Comparison of ENCODE assay signal across 8 mouse cellular contexts in genomic region chr12:86770261-86770670, GRCm38 (mm10). TPM values are rescaled to one million over a fixed set of nuclear protein-coding genes. Genes with fewer than 3 reads are reported as not detected.
A peak's percentile ranks its signal among the peaks of the same experiment; 100 is the strongest.
DNase-seq lines count a peak whose midpoint lies in the region; ATAC-seq and TF ChIP-seq lines count a peak whose summit lies in the region.
"Had no signal": no experiment of that assay in that cellular context is flagged by ENCODE, and none has a peak within 500 bp of the region (broad histone marks: within the 10 kb centered on the region; RNA-seq: fewer than 3 reads in every experiment).

No protein-coding gene starts in this region.

- H3K27me3 ChIP-seq in heart, embryonic 12.5 days (replicated peaks): no peaks in the 10 kb centered on the region
- H3K27me3 ChIP-seq in neural tube, embryonic 15.5 days (replicated peaks): no peaks in the 10 kb centered on the region; the same call in 1 of the 2 replicates

- 0 out of 2 replicates have a peak, but pooled peaks cover 3% of the 10 kb centered on the region for H3K9me3 ChIP-seq in heart, embryonic 12.5 days (replicated peaks)
- H3K9me3 ChIP-seq in neural tube, embryonic 15.5 days (replicated peaks): no peaks in the 10 kb centered on the region

- no peak overlapping the region for H3K9ac ChIP-seq in heart, embryonic 12.5 days
- H3K9ac ChIP-seq in neural tube, embryonic 15.5 days (replicated peaks): no peak overlapping the region
- H3K9ac ChIP-seq: liver, embryonic 14.5 days had no signal

- peak; percentile 36 for ATAC-seq in heart, embryonic 12.5 days (ENCODE audit: insufficient number of reproducible peaks, low FRiP score)
- ATAC-seq in neural tube, embryonic 15.5 days (ENCODE audit: low FRiP score): no peak
- no peak for ATAC-seq in megakaryocyte-erythroid progenitor cell, adult 5-6 weeks (replicated peaks; ENCODE audit: low FRiP score, low TSS enrichment, poor library complexity, severe bottlenecking)

- H3K27ac ChIP-seq in cortical plate, adult 2 months (ENCODE audit: insufficient read depth, low read length): peak overlapping the region; percentile 12; the same call in 1 of the 2 replicates
- H3K27ac ChIP-seq in heart, embryonic 12.5 days (ENCODE audit: poor library complexity, severe bottlenecking): peak overlapping the region; percentile 51
- H3K27ac ChIP-seq in neural tube, embryonic 15.5 days (replicated peaks): peak overlapping the region; percentile 68
- H3K27ac ChIP-seq: liver, embryonic 14.5 days had no signal

- H3K4me2 ChIP-seq in heart, embryonic 12.5 days: no peak overlapping the region
- H3K4me2 ChIP-seq in neural tube, embryonic 15.5 days: no peak overlapping the region

- WGBS in heart, embryonic 12.5 days: 28% methylated on average over 4 of the region's 4 CpGs
- WGBS in neural tube, embryonic 15.5 days: 29% methylated on average over 4 of the region's 4 CpGs

- H3K4me1 ChIP-seq in cortical plate, adult 2 months (ENCODE audit: control insufficient read depth, insufficient read depth, low read length): no peaks in the 10 kb centered on the region; the same call in 1 of the 2 replicates
- peaks cover 14% of the 10 kb centered on the region for H3K4me1 ChIP-seq in heart, embryonic 12.5 days (replicated peaks)
- peaks cover 27% of the 10 kb centered on the region for H3K4me1 ChIP-seq in neural tube, embryonic 15.5 days

- DNase-seq in urinary bladder, postnatal 25 days (ENCODE audit: low spot score): peak; percentile 18
- DNase-seq in urinary bladder, adult 2 months (ENCODE audit: low spot score): no peak
- DNase-seq in kidney, postnatal 4 days: peak; percentile 65 to 78

- H3K36me3 ChIP-seq in heart, embryonic 12.5 days: no peaks in the 10 kb centered on the region
- no peaks in the 10 kb centered on the region for H3K36me3 ChIP-seq in neural tube, embryonic 15.5 days

- no peak for TF ChIP-seq POLR2A in cortical plate, adult 2 months (IDR thresholded peaks at IDR 0.05; ENCODE audit: extremely low read depth, insufficient read depth, low read length)

- H3K4me3 ChIP-seq in cortical plate, adult 2 months (ENCODE audit: insufficient read depth, low read length): no peak overlapping the region
- no peak overlapping the region for H3K4me3 ChIP-seq in heart, embryonic 12.5 days
- H3K4me3 ChIP-seq in neural tube, embryonic 15.5 days (replicated peaks): no peak overlapping the region

- TF ChIP-seq CTCF in cortical plate, adult 2 months (IDR thresholded peaks at IDR 0.05; ENCODE audit: extremely low read depth, insufficient read depth, low read length): no peak

RNA-seq across cellular contexts. Expression of gene Lrrc74a, which starts 36.1 kb away (rescaled TPM):
- not detected in 2 replicates for polyA plus RNA-seq in urinary bladder, adult 2 months (2012; rRNA removed)
- polyA plus RNA-seq in cortical plate, adult 2 months (2012; rRNA removed): not detected in 2 replicates
- polyA plus RNA-seq in heart, embryonic 12.5 days (2016; fragmentation: Nextera tagmentation; extraction: Ambion mirVana): not detected in 2 replicates
- polyA plus RNA-seq in neural tube, embryonic 15.5 days (2015; fragmentation: Nextera tagmentation; extraction: Ambion mirVana): not detected in 2 replicates
- not detected in 2 replicates for total RNA-seq in megakaryocyte-erythroid progenitor cell, adult 5-6 weeks (2014; fragmentation: Nextera tagmentation)
- not detected in 2 replicates for total RNA-seq in megakaryocyte-erythroid progenitor cell, adult 5-6 weeks (2017)
- polyA plus RNA-seq: liver, embryonic 14.5 days had no signal

RNA-seq across cellular contexts. Expression of gene Angel1, which starts 44.0 kb away (rescaled TPM):
- 6.7 and 6.9 TPM in 2 replicates for polyA plus RNA-seq in urinary bladder, adult 2 months (2012; rRNA removed)
- 10.3 and 10.5 TPM in 2 replicates for polyA plus RNA-seq in cortical plate, adult 2 months (2012; rRNA removed)
- 10.6 and 12.3 TPM in 2 replicates for polyA plus RNA-seq in heart, embryonic 12.5 days (2016; fragmentation: Nextera tagmentation; extraction: Ambion mirVana)
- 11.2 and 11.7 TPM in 2 replicates for polyA plus RNA-seq in neural tube, embryonic 15.5 days (2015; fragmentation: Nextera tagmentation; extraction: Ambion mirVana)
- total RNA-seq in megakaryocyte-erythroid progenitor cell, adult 5-6 weeks (2014; fragmentation: Nextera tagmentation): 4.3 and 7.2 TPM in 2 replicates
- total RNA-seq in megakaryocyte-erythroid progenitor cell, adult 5-6 weeks (2017): 0.85 and 4.7 TPM in 2 replicates

Comparison
In these comparisons a context has a peak if more than half of its experiments do, and no peak if none do; other contexts are left out.
1. H3K27ac ChIP-seq: peak in every context shown above with its lines; median percentile 68 in neural tube, embryonic 15.5 days; 51 in heart, embryonic 12.5 days; 12 in cortical plate, adult 2 months.